Mouse (Mus musculus) fibroblast of lung, adult 2 months (primary cell): ENCODE measurements at regions not wholly inside any gene's neighbourhood (a gene's known extent, or its start where the extent isn't known, plus 50 kb on each side); places are given as distances from the start of the nearest gene placed in this dataset.

Experiments
- DNase-seq: peaks from one replicate; pipeline ENCODE4 v3.0.0-alpha.2; 2011; ENCODE audit warnings: low read depth

GRCm38 (mm10) chr13:107087355-107087754 lies 65.4 kb upstream of the Kif2a start:
- no peak for DNase-seq

- DNase-seq, result no peak
These were observed 56.2 kb upstream of the Kif2a start for GRCm38 (mm10) chr13:107078085-107078484.

- DNase-seq, result no peak
These were observed 53.0 kb upstream of the Kif2a start for GRCm38 (mm10) chr13:107074917-107075316.

- no peak for DNase-seq
These were observed 51.2 kb upstream of the Kif2a start for GRCm38 (mm10) chr13:107073039-107073620.

GRCm38 (mm10) chr13:107072345-107073038 lies 50.6 kb upstream of the Kif2a start:
- DNase-seq, result no peak
